Mouse (Mus musculus) telencephalon, adult 2 months (tissue): ENCODE measurements around the gene Iffo2.

Experiments used
- DNase-seq: peaks from one replicate; pipeline ENCODE4 v3.0.0-alpha.2; 2011; ENCODE audit warnings: low read depth, low spot score

The Iffo2 gene

GRCm38 (mm10) chr4:139532081-139532480, 1.7 kb downstream of the Iffo2 start:
- no peak for DNase-seq

DNA sequence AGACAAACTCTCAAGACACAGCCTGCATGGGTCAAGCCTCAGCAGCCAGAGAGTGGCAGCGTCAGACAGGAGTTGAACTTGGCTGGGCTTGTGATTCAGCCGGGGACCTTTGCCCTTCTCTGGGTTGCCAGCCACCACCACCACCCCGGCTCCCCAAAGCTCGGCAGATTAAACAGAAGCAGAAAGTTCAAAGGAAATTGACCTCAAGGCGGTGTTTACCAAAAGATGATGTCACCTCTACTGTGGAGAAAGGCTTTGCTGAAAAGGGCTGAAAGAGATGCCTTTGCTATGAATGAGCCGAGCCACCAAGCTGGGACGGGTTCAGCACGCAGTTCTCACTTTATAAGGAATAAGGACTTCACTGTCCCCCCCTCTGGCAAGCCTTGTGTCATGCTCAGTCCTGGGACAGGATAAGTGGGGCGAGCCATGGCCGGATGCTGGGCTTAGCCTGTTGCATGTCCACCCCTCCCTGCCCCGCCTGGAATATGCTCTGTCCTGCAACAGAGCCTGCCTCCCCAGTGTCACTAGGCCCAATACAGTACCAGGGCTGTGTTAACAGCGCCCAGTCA, 4.9 kb downstream of the Iffo2 start:
- no peak for DNase-seq

DNA sequence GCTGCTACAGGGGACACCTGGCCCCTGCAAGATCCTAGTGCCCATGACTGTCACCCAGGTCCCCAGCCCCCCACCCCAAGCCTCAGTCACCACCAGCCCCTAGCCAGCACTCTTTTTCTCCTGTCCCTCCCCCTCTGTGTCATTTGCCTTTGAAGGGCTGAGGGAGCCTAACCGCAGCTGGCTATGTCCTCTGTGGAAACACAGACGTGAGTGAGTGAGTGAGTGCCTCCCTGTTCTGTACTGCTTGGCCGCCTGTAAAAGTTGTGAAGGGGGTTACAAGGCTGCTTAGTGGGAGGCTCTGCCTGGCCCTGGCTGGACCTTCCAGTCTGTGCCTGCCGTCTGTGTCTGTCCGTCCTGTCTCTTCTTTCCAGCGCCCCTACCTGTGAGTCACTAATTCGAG, 5.4 kb downstream of the Iffo2 start:
- DNase-seq, result no peak

DNA sequence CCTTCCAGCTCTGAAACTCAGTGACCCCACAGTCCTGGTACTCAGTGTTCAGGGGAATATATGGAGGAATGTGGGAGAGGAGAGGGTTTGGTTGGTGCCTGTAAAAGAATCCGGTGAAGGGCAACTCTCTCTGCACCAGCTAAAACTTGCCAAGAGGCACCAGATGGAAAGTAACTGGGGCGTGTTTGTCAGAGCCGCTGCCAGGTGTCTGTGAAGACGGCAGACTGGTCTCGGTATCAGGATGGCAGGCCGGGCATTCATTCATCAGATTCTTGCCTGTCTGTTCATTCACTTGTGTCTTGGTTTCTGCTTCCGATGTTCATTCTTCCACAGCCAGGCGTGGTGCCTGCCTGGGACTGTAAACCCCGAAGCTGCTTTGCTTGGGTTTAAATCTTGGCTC, 6.4 kb downstream of the Iffo2 start:
- no peak for DNase-seq

GRCm38 (mm10) chr4:139540784-139541183, 10.4 kb downstream of the Iffo2 start:
- DNase-seq, result no peak

GRCm38 (mm10) chr4:139545791-139546190, 15.4 kb downstream of the Iffo2 start:
- DNase-seq, result no peak

GRCm38 (mm10) chr4:139549448-139549847, 19.1 kb downstream of the Iffo2 start:
- no peak for DNase-seq

DNA sequence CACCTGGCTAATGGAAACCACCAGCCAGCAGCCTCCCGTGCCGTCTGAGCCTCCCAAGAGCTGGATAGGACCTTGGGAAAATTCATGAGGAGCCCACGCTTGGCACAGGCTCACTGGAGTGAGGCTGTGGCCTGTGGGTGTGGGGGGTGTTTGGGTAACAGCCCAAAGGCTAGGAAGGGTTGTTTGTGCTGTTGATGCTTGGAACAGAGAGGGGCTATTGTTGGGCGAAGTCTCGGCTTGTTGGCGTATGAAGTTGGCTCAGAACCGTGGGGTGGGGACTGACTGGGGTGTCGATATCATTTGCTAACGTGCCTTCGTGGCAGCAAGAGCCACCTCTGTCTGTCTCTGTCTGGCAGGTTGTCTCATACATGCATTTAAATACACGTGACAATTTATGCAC, 24.9 kb downstream of the Iffo2 start:
- DNase-seq, result no peak

GRCm38 (mm10) chr4:139555951-139556350, 25.6 kb downstream of the Iffo2 start:
- DNase-seq, result no peak

- no peak for DNase-seq
Measured at GRCm38 (mm10) chr4:139568361-139568760, 38.0 kb downstream of the Iffo2 start.

DNA sequence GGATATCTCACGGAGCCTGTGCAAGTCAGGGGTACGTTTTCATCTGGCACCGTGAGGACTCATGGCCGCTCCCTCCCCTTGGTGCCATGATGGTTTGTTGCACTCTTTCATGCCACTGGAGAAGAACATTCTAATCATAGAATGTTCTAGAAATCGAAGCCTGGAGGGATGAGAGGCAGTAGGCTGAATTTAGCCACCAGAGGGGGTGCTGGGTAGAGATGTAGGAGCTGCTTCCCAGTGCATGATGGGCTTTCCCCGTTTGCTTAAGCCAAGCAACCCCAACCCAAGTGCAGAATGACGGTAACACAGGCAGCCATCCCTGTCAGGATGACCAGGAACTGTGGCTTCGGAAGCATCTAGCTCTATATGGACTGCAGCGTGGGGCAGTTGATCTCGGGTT, 40.4 kb downstream of the Iffo2 start:
- no peak for DNase-seq

- DNase-seq, result no peak
Measured at GRCm38 (mm10) chr4:139572928-139573512, 42.7 kb downstream of the Iffo2 start.

- DNase-seq, result peak; percentile 99
Measured at GRCm38 (mm10) chr4:139574156-139574798, 43.9 kb downstream of the Iffo2 start.

GRCm38 (mm10) chr4:139574799-139575672, 44.7 kb downstream of the Iffo2 start:
- DNase-seq, result no peak

DNA sequence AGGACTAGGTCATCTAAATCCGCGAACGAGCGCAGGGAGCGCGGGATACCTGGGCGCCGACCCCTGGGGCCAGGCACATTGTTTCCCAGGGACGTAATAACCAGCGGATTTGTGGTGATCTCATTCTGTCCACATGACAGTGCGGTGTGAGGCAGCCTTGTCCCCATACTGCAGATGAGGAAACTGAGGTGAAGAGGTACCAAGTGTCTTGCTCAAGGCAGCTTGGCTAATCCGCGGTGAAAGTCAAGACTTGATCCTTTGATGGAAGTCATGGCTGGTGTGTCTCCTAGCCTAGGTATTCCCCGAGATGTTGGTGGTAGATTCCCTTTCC, 45.3 kb downstream of the Iffo2 start:
- no peak for DNase-seq

- DNase-seq, result no peak
Measured at GRCm38 (mm10) chr4:139576251-139576880, 46.0 kb downstream of the Iffo2 start.

- no peak for DNase-seq
Measured at GRCm38 (mm10) chr4:139577006-139577405, 46.7 kb downstream of the Iffo2 start.

GRCm38 (mm10) chr4:139578389-139578788, 48.0 kb downstream of the Iffo2 start:
- DNase-seq, result no peak

DNA sequence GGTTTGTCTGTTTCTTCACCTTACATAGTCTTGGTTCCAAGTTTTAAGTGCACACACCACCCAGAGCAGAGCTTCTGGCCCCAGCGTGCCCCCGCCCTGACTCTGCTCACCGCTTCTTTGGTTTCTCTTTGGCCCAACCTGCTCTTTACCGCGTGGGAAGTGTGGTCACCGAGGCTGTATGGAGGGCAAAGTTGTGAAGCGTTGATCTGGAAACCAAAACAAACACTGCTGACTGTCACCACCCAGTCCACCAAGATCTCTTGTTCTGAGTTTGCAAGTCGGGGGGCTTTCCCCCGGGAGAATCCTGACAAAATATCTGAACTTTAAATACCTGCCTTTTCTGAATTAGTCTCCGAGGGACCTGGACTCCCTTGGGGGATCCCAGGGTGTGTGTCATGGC, 48.7 kb downstream of the Iffo2 start:
- DNase-seq, result no peak

GRCm38 (mm10) chr4:139579466-139579865, 49.1 kb downstream of the Iffo2 start:
- no peak for DNase-seq

- no peak for DNase-seq
Measured at GRCm38 (mm10) chr4:139580663-139581336, 50.5 kb downstream of the Iffo2 start.
